Mouse (Mus musculus) T-helper 17 cell (primary cell): Measurements from ENCODE around the gene Myl9.

Experiments
- in situ Hi-C, 2 experiments: fragments of 300-600 bp; cut with MboI, MseI; formaldehyde crosslinking; loops; 1 replicate in 1 of 2; 2 replicates in 1 of 2; pipeline ENCODE4 v1.15.1; 2025; ENCODE audit warnings: high pct_unique_total_duplicates in 2 of 2

Gene Myl9

GRCm38 (mm10) chr2:156764022-156764421 lies 11.2 kb upstream of the Myl9 start:
- in situ Hi-C loops: no loop called here

GRCm38 (mm10) chr2:156764747-156765146 lies 10.5 kb upstream of the Myl9 start:
- in situ Hi-C loops: no loop called here

GRCm38 (mm10) chr2:156765593-156765992 lies 9.6 kb upstream of the Myl9 start:
- in situ Hi-C loops: no loop called here

- in situ Hi-C loops: no loop called here
Measured at GRCm38 (mm10) chr2:156766227-156767019, 8.8 kb upstream of the Myl9 start.

GRCm38 (mm10) chr2:156767108-156767507 lies 8.1 kb upstream of the Myl9 start:
- in situ Hi-C loops: no loop called here

GRCm38 (mm10) chr2:156769274-156769673 lies 5.9 kb upstream of the Myl9 start:
- in situ Hi-C loops: no loop called here

GRCm38 (mm10) chr2:156773470-156773869 lies 1.8 kb upstream of the Myl9 start:
- in situ Hi-C loops: no loop called here

- in situ Hi-C loops: no loop called here
Measured at GRCm38 (mm10) chr2:156774035-156774737, 1.0 kb upstream of the Myl9 start.

GRCm38 (mm10) chr2:156775455-156776435 lies 525 bp downstream of the Myl9 start:
- in situ Hi-C loops: no loop called here

GRCm38 (mm10) chr2:156776907-156777306 lies 1.7 kb downstream of the Myl9 start:
- in situ Hi-C loops: no loop called here

- in situ Hi-C loops: no loop called here
Measured at GRCm38 (mm10) chr2:156777326-156778004, 2.2 kb downstream of the Myl9 start.

GRCm38 (mm10) chr2:156778571-156778970 lies 3.4 kb downstream of the Myl9 start:
- in situ Hi-C loops: no loop called here

GRCm38 (mm10) chr2:156779036-156779435 lies 3.8 kb downstream of the Myl9 start:
- in situ Hi-C loops: no loop called here

GRCm38 (mm10) chr2:156779488-156779887 lies 4.3 kb downstream of the Myl9 start:
- in situ Hi-C loops: no loop called here

GRCm38 (mm10) chr2:156780129-156780528 lies 4.9 kb downstream of the Myl9 start:
- in situ Hi-C loops: no loop called here

- in situ Hi-C loops: no loop called here
Measured at GRCm38 (mm10) chr2:156780752-156781151, 5.5 kb downstream of the Myl9 start.

GRCm38 (mm10) chr2:156781281-156781680 lies 6.1 kb downstream of the Myl9 start:
- in situ Hi-C loops: no loop called here

GRCm38 (mm10) chr2:156781836-156782480 lies 6.7 kb downstream of the Myl9 start:
- in situ Hi-C loops: no loop called here

GRCm38 (mm10) chr2:156782481-156783348 lies 7.5 kb downstream of the Myl9 start:
- in situ Hi-C loops: no loop called here

- in situ Hi-C loops: no loop called here
Measured at GRCm38 (mm10) chr2:156783349-156783728, 8.1 kb downstream of the Myl9 start.
